Mouse (Mus musculus) brain, embryonic 18.5 days (tissue): ENCODE data around the gene March7.

ENCODE experiments used
- DNase-seq: peaks from one replicate; pipeline ENCODE4 v3.0.0-alpha.2; 2012; ENCODE audit warnings: low read depth, low spot score

The March7 gene

DNA sequence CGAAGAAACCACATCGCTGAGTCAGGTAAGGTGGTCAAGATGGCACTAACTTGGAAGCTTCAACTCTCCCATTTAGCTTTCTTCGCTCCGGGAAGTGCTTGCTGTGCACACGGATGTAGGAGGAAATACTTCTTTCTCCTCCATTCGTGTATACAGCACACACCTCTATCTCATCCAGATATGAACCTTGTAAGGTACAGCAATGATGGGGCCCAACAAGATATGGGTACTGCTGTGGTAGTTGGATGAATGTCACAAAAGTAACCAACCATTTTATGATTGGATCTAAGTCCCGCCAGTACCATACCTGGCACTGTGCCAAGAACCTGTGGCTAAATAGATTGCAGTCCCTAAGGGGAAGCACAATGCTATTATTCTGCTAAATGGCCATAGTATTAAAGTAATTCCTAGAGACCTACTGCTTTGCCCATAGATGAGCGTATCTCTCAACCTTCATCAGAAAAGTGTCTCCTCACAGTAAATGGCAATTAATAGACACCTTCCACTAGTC, 75.5 kb downstream of the March7 start:
- no peak for DNase-seq

DNA sequence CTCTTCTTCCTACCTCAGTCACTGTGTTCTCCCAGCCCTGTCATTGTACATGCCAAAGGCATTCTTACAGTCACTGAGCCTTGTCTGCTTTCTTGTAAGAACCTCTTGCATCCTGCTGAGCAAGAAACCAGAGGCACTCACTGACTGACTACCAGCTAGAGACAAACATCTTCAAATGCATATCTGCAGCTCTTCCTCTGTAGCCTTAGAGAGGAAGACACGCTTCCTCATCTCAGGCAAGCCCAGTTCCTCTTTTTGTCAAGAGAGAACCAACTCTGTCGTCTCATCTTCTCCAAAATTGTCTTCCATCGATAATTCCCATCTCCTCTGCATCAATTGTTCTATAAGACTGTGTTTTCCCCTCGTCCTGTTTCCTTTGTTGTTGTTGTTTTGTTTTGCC, 78.9 kb downstream of the March7 start:
- DNase-seq = no peak

GRCm38 (mm10) chr2:60289451-60289850, 79.8 kb downstream of the March7 start:
- DNase-seq = no peak

DNA sequence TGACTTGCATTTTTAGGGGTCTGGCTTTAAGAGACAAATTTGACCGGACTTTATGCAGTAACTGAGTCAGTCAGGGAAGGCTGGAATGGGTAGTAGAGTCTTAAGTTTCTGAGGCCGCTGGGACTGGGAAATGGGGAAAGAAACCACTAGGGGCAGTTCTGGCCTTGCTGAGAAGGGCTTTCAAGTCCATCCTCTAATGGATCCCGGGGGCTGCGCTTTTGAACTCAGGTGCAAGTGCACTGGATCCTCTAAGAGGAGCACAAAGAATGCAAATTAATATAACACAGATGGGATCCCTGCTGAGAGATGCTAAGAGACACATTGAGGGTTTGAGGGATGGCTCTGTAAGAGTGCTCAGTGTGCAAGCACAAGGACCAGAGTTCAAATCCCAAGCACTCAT, 81.7 kb downstream of the March7 start:
- DNase-seq = no peak

GRCm38 (mm10) chr2:60298266-60298665, 88.6 kb downstream of the March7 start:
- no peak for DNase-seq

- no peak for DNase-seq
Measured at GRCm38 (mm10) chr2:60299323-60299722, 89.6 kb downstream of the March7 start.
